Mouse (Mus musculus): ENCODE data around the gene Mfrp.
A peak's percentile ranks its signal among the peaks of the same experiment; 100 is the strongest.

Mfrp gene

GRCm38 (mm10) chr9:44078136-44078797 lies 23.3 kb upstream of the Mfrp start:
- no peak for DNase-seq (ENCODE audit: low spot score in 2 of 2)

GRCm38 (mm10) chr9:44078955-44079756 lies 22.4 kb upstream of the Mfrp start:
- no peak for DNase-seq (ENCODE audit: low spot score in 2 of 2)

- DNase-seq (ENCODE audit: low spot score in 2 of 2) = no peak
Observed at GRCm38 (mm10) chr9:44079997-44080780, 21.3 kb upstream of the Mfrp start.

GRCm38 (mm10) chr9:44080953-44081352 lies 20.6 kb upstream of the Mfrp start:
- no peak for DNase-seq (ENCODE audit: low spot score in 2 of 2)

- no peak for DNase-seq (ENCODE audit: low spot score in 2 of 2)
Observed at GRCm38 (mm10) chr9:44081581-44081980, 19.9 kb upstream of the Mfrp start.

GRCm38 (mm10) chr9:44082266-44082665 lies 19.3 kb upstream of the Mfrp start:
- no peak for DNase-seq (ENCODE audit: low spot score in 2 of 2)

- no peak for DNase-seq (ENCODE audit: low spot score in 2 of 2)
Observed at GRCm38 (mm10) chr9:44083392-44084121, 18.0 kb upstream of the Mfrp start.

- DNase-seq (ENCODE audit: low spot score in 2 of 2) = no peak
Observed at GRCm38 (mm10) chr9:44084236-44084635, 17.3 kb upstream of the Mfrp start.

- DNase-seq (ENCODE audit: low spot score in 2 of 2) = peak; percentile 86 to 88
Observed at GRCm38 (mm10) chr9:44084659-44085229, 16.8 kb upstream of the Mfrp start.

GRCm38 (mm10) chr9:44085276-44085675 lies 16.3 kb upstream of the Mfrp start:
- no peak for DNase-seq (ENCODE audit: low spot score in 2 of 2)

GRCm38 (mm10) chr9:44085741-44086665 lies 15.5 kb upstream of the Mfrp start:
- DNase-seq (ENCODE audit: low spot score in 2 of 2) = no peak

- DNase-seq (ENCODE audit: low spot score in 2 of 2) = no peak
Observed at GRCm38 (mm10) chr9:44086960-44087359, 14.6 kb upstream of the Mfrp start.

GRCm38 (mm10) chr9:44087761-44088455 lies 13.6 kb upstream of the Mfrp start:
- DNase-seq (ENCODE audit: low spot score in 2 of 2) = no peak

GRCm38 (mm10) chr9:44088877-44089608 lies 12.5 kb upstream of the Mfrp start:
- no peak for DNase-seq (ENCODE audit: low spot score in 2 of 2)

GRCm38 (mm10) chr9:44093612-44094503 lies 7.7 kb upstream of the Mfrp start:
- DNase-seq (ENCODE audit: low spot score in 2 of 2) = peak; percentile 71 to 74

- no peak for DNase-seq (ENCODE audit: low spot score in 2 of 2)
Observed at GRCm38 (mm10) chr9:44094737-44095136, 6.8 kb upstream of the Mfrp start.

GRCm38 (mm10) chr9:44095781-44096180 lies 5.7 kb upstream of the Mfrp start:
- DNase-seq (ENCODE audit: low spot score in 2 of 2) = no peak

- DNase-seq (ENCODE audit: low spot score in 2 of 2) = no peak
Observed at GRCm38 (mm10) chr9:44096536-44096935, 5.0 kb upstream of the Mfrp start.
